In the genomic region with DNA sequence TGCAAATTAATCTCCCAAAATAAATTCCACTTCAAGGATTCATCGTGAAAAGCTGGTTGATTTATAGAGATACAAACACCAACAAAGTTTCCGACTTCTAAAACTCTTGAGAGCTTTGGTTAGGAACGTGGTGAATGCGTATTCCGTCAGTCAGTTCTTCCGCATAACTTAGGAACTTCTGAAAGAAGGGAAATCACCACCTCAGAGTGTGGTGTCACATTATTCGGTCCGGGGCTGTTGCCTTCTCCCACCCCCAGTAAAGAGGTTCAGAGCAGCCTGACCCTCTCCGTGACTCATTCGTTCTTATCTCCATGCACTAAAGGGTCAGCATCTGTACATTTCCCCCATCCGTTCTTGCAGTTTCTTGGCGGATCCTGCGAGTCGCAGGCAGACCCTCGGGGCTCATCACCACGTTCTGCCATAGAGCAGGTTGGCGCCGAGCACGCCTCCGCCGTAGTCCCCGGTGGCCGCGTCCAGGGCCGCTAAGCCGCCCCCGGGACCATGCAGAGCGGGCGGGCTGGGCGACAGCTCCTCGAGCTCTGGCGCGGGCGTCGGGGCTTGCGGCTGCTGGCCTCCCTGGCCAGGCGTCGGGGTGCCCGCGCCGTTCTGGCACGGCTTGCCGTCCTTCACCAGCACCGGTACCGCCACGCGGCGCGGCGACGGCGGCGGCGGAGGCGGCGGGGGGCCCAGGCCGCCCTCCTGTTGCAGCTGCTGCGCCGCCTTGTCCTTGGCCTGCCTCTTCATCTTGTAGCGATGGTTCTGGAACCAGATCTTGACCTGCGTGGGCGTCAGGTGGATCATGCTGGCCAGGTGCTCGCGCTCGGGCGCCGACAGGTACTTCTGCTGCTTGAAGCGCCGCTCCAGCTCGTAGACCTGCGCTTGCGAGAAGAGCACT, we compare ENCODE assay signal across 8 mouse cellular contexts. TPM values are rescaled to one million over a fixed set of nuclear protein-coding genes. Genes with fewer than 3 reads are reported as not detected.
DNase-seq lines count a peak whose midpoint lies in the region; ATAC-seq and TF ChIP-seq lines count a peak whose summit lies in the region.

No protein-coding gene starts in this region.

- TF ChIP-seq CTCF in lung, adult 2 months (IDR thresholded peaks at IDR 0.05; ENCODE audit: insufficient read depth, low read length) = no peak

- H3K9me3 ChIP-seq in heart, embryonic 12.5 days (replicated peaks) = 0 out of 2 replicates have a peak, but pooled peaks cover 3% of the 10 kb centered on the region
- H3K9me3 ChIP-seq in kidney, embryonic 15.5 days (replicated peaks) = no peaks in the 10 kb centered on the region
- H3K9me3 ChIP-seq in megakaryocyte, embryonic 14.5 days = no peaks in the 10 kb centered on the region
- no peaks in the 10 kb centered on the region for H3K9me3 ChIP-seq in stomach, embryonic 14.5 days (ENCODE audit: control insufficient read depth, low read depth, low read length)

- TF ChIP-seq POLR2A in lung, adult 2 months (IDR thresholded peaks at IDR 0.05; ENCODE audit: borderline replicate concordance, extremely low read depth, low read depth, low read length) = no peak

- WGBS in lung, adult 2 months = 3% methylated on average over 72 of the region's 72 CpGs
- 1% methylated on average over 72 of the region's 72 CpGs for WGBS in heart, embryonic 12.5 days
- WGBS in kidney, embryonic 15.5 days = 1% methylated on average over 72 of the region's 72 CpGs
- WGBS in stomach, embryonic 14.5 days = under 1% methylated on average over 72 of the region's 72 CpGs

- peak; percentile 34; the same call in 1 of the 2 replicates for ATAC-seq in common myeloid progenitor, adult 5-6 weeks (replicated peaks; ENCODE audit: low read depth, poor library complexity, severe bottlenecking)
- no peak for ATAC-seq in heart, embryonic 12.5 days (ENCODE audit: insufficient number of reproducible peaks, low FRiP score)
- peak; percentile 47 for ATAC-seq in kidney, embryonic 15.5 days (replicated peaks; ENCODE audit: low FRiP score)
- 0 out of 2 replicates have a peak, but pooled peaks have one; percentile 23 for ATAC-seq in stomach, embryonic 14.5 days (ENCODE audit: insufficient number of reproducible peaks, insufficient read depth, low FRiP score, low read depth)

- H3K27me3 ChIP-seq in heart, embryonic 12.5 days (replicated peaks) = peaks cover 58% of the 10 kb centered on the region
- H3K27me3 ChIP-seq in kidney, embryonic 15.5 days = peaks cover 88% of the 10 kb centered on the region
- peaks cover 63% of the 10 kb centered on the region for H3K27me3 ChIP-seq in megakaryocyte, embryonic 14.5 days (replicated peaks)
- H3K27me3 ChIP-seq in stomach, embryonic 14.5 days (ENCODE audit: control insufficient read depth, insufficient read depth, low read length) = peaks cover 42% of the 10 kb centered on the region; the same call in 1 of the 2 replicates

- H3K4me3 ChIP-seq in lung, adult 2 months (replicated peaks; ENCODE audit: extremely low read depth, low read depth, low read length) = no peak overlapping the region
- H3K4me3 ChIP-seq in heart, embryonic 12.5 days = peak overlapping the region; percentile 53
- peak overlapping the region; percentile 42 for H3K4me3 ChIP-seq in kidney, embryonic 15.5 days (replicated peaks)
- H3K4me3 ChIP-seq in megakaryocyte, embryonic 14.5 days (replicated peaks) = peak overlapping the region; percentile 92
- H3K4me3 ChIP-seq in stomach, embryonic 14.5 days (ENCODE audit: low read depth, low read length) = 0 out of 2 replicates have a peak overlapping the region, but pooled peaks have one; percentile 24

- no peaks in the 10 kb centered on the region for H3K36me3 ChIP-seq in heart, embryonic 12.5 days
- no peaks in the 10 kb centered on the region for H3K36me3 ChIP-seq in kidney, embryonic 15.5 days
- no peaks in the 10 kb centered on the region for H3K36me3 ChIP-seq in megakaryocyte, embryonic 14.5 days (replicated peaks; ENCODE audit: low read length)
- no peaks in the 10 kb centered on the region for H3K36me3 ChIP-seq in stomach, embryonic 14.5 days (ENCODE audit: control insufficient read depth, insufficient read depth, low read length)

- no peaks in the 10 kb centered on the region for H3K4me1 ChIP-seq in lung, adult 2 months (ENCODE audit: control insufficient read depth, insufficient read depth, low read length)
- H3K4me1 ChIP-seq in heart, embryonic 12.5 days (replicated peaks) = peaks cover 20% of the 10 kb centered on the region
- H3K4me1 ChIP-seq in kidney, embryonic 15.5 days = peaks cover 19% of the 10 kb centered on the region
- H3K4me1 ChIP-seq in megakaryocyte, embryonic 14.5 days = peaks cover 28% of the 10 kb centered on the region
- peaks cover 4% of the 10 kb centered on the region; the same call in 1 of the 2 replicates for H3K4me1 ChIP-seq in stomach, embryonic 14.5 days (ENCODE audit: control insufficient read depth, insufficient read depth, low read length)

- H3K9ac ChIP-seq in heart, embryonic 12.5 days = no peak overlapping the region
- H3K9ac ChIP-seq in kidney, embryonic 15.5 days = no peak overlapping the region
- no peak overlapping the region for H3K9ac ChIP-seq in stomach, embryonic 14.5 days (replicated peaks; ENCODE audit: low read depth, low read length)

- H3K4me2 ChIP-seq in heart, embryonic 12.5 days = peak overlapping the region; percentile 86
- peak overlapping the region; percentile 61 for H3K4me2 ChIP-seq in kidney, embryonic 15.5 days
- H3K4me2 ChIP-seq in stomach, embryonic 14.5 days (replicated peaks; ENCODE audit: low read depth, low read length) = no peak overlapping the region

- no peak overlapping the region for H3K27ac ChIP-seq in heart, embryonic 12.5 days (ENCODE audit: poor library complexity, severe bottlenecking)
- H3K27ac ChIP-seq in kidney, embryonic 15.5 days = no peak overlapping the region
- no peak overlapping the region for H3K27ac ChIP-seq in stomach, embryonic 14.5 days (ENCODE audit: low read length)

- DNase-seq in lung, adult 2 months = peak; percentile 37
- DNase-seq in lung, postnatal 10 days = no peak
- no peak for DNase-seq in layer of hippocampus, adult 9-11 months

RNA-seq across cellular contexts. Expression of gene Nkx2-4, which starts 1.5 kb away (rescaled TPM):
- 0.06 TPM in 1 of 2 replicates, not detected in the other for polyA plus RNA-seq in lung, adult 2 months (2012; rRNA removed)
- total RNA-seq in common myeloid progenitor, adult 5-6 weeks (2017) = not detected in 2 replicates
- polyA plus RNA-seq in heart, embryonic 12.5 days (2016; fragmentation: Nextera tagmentation; extraction: Ambion mirVana) = not detected in 2 replicates
- not detected in 2 replicates for polyA plus RNA-seq in kidney, embryonic 15.5 days (2015; fragmentation: Nextera tagmentation; extraction: Ambion mirVana)
- polyA plus RNA-seq in megakaryocyte, embryonic 14.5 days (2012; ENCODE audit: insufficient read depth, low replicate concordance) = not detected in 2 replicates
- not detected in 2 replicates for polyA plus RNA-seq in stomach, embryonic 14.5 days (2014; fragmentation: Nextera tagmentation; extraction: Ambion mirVana)
